Mouse (Mus musculus) liver, adult 2 months (tissue): Measurements from ENCODE around the gene Rangap1.

ENCODE experiments used
- CTCF ChIP-seq: fragments of 200-500 bp; IDR thresholded peaks from 2 replicates; pipeline ENCODE4 v1.5.1; 2011; ENCODE audit warnings: low read depth, low read length, control low read depth
- POLR2A ChIP-seq: fragments of 200-500 bp; IDR thresholded peaks from 2 replicates; pipeline ENCODE4 v1.6.1; 2011; ENCODE audit warnings: low read length, control low read depth; ENCODE audit not compliant: insufficient read depth; ENCODE audit errors: extremely low read depth

- no peak for TF ChIP-seq POLR2A
- TF ChIP-seq CTCF: no peak
Measured at GRCm38 (mm10) chr15:81676637-81677036, 68.7 kb downstream of the Rangap1 start.
